Mouse (Mus musculus) liver, postnatal 0 days (tissue): ENCODE measurements around the gene Ctbs. TPM values are rescaled to one million over a fixed set of nuclear protein-coding genes. Genes with fewer than 3 reads are reported as not detected.

Source experiments
- ATAC-seq: fragments of 200-750 bp; cut with Nextera tagmentation; 2 replicates; pipeline ENCODE4 v1.8.0; 2017; ENCODE audit warnings: mild to moderate bottlenecking, moderate library complexity
- DNase-seq: peaks from one replicate; pipeline ENCODE4 v3.0.0-alpha.2; 2016
- H3K27ac ChIP-seq: fragments of 300-500 bp; sonication (generic); 2 replicates; pipeline ENCODE4 v1.5.1; 2014; ENCODE audit warnings: antibody characterized with exemption, moderate library complexity, mild to moderate bottlenecking, low read depth
- H3K27me3 ChIP-seq: fragments of 300-500 bp; sonication (generic); 2 replicates; pipeline ENCODE4 v1.6.1; 2014; ENCODE audit warnings: low read length, control low read depth, mixed read lengths; ENCODE audit not compliant: insufficient read depth
- H3K36me3 ChIP-seq: fragments of 300-500 bp; sonication (generic); replicated peaks from 2 replicates; pipeline ENCODE4 v1.6.1; 2014; ENCODE audit warnings: mild to moderate bottlenecking, control low read depth, low read length, moderate library complexity, mixed read lengths; ENCODE audit not compliant: insufficient read depth
- H3K4me1 ChIP-seq: fragments of 300-500 bp; sonication (generic); 2 replicates; pipeline ENCODE4 v1.6.1; 2014; ENCODE audit warnings: antibody characterized with exemption, mild to moderate bottlenecking, control low read depth; ENCODE audit not compliant: insufficient read depth
- H3K4me2 ChIP-seq: fragments of 300-500 bp; sonication (generic); 2 replicates; pipeline ENCODE4 v1.6.1; 2014; ENCODE audit warnings: low read depth, mild to moderate bottlenecking, low read length, moderate library complexity, mixed read lengths
- H3K4me3 ChIP-seq: fragments of 300-500 bp; sonication (generic); 2 replicates; pipeline ENCODE4 v1.5.1; 2014; ENCODE audit warnings: low read depth, low read length
- H3K9ac ChIP-seq: fragments of 300-500 bp; sonication (generic); replicated peaks from 2 replicates; pipeline ENCODE4 v1.6.1; 2014; ENCODE audit warnings: mild to moderate bottlenecking, moderate library complexity
- H3K9me3 ChIP-seq: fragments of 300-500 bp; sonication (generic); 2 replicates; pipeline ENCODE4 v1.6.1; 2016; ENCODE audit warnings: mild to moderate bottlenecking, control low read depth, low read length, mixed read lengths
- CTCF ChIP-seq: sonication (generic); IDR thresholded peaks from 2 replicates; pipeline ENCODE4 v1.5.1; 2016; ENCODE audit warnings: antibody characterized with exemption, low read depth
- EP300 ChIP-seq: IDR thresholded peaks from 2 replicates; pipeline ENCODE4 v1.6.1; 2016; ENCODE audit warnings: antibody characterized with exemption, low read depth, mild to moderate bottlenecking
- WGBS: fragments of 180-500 bp; shearing (Covaris S2); extraction: QIAGEN DNeasy Blood & Tissue Kit; methylation state at CpG from one replicate; pipeline ENCODE4 v1.1.7; 2014; ENCODE audit not compliant: insufficient replicate concordance; 5-methylcytosine and 5-hydroxymethylcytosine counted together
- polyA plus RNA-seq: library from polyadenylated mRNA; unstranded; fragments of >200 nt; fragmentation: Nextera tagmentation; extraction: Ambion mirVana; gene quantifications from 2 replicates; pipeline ENCODE4 v1.2.1, GENCODE M21; 2015

Gene Ctbs
- polyA plus RNA-seq, 1 experiment from 2014 or later: 9.9 TPM

GRCm38 (mm10) chr3:146451375-146451774 is 1.8 kb downstream of the Ctbs start:
- no peak for TF ChIP-seq EP300
- TF ChIP-seq CTCF: no peak
- Histone ChIP-seq H3K9ac (no peak overlapping the region), H3K9me3 (no peaks in the 10 kb centered on the region), H3K4me3 (peak overlapping the region; percentile 59; the same call in 1 of the 2 replicates), H3K27me3 (no peaks in the 10 kb centered on the region), H3K36me3 (peaks cover 5% of the 10 kb centered on the region; the same call in 1 of the 2 replicates), H3K27ac (no peak overlapping the region), H3K4me2 (peak overlapping the region; percentile 84), H3K4me1 (peaks cover 9% of the 10 kb centered on the region)
- DNase-seq (no peak), ATAC-seq (no peak)
- WGBS: 88% methylated on average over 5 of the region's 5 CpGs

GRCm38 (mm10) chr3:146462939-146463338 is 13.3 kb downstream of the Ctbs start:
- no peak for DNase-seq
- no peaks in the 10 kb centered on the region for H3K9me3 ChIP-seq
- no peak overlapping the region for H3K9ac ChIP-seq
- TF ChIP-seq EP300: no peak
- no peak for ATAC-seq
- no peak overlapping the region for H3K4me3 ChIP-seq
- peaks cover 6% of the 10 kb centered on the region for H3K36me3 ChIP-seq
- H3K27me3 ChIP-seq: no peaks in the 10 kb centered on the region
- H3K4me1 ChIP-seq: no peaks in the 10 kb centered on the region
- H3K27ac ChIP-seq: no peak overlapping the region
- no peak overlapping the region for H3K4me2 ChIP-seq
- WGBS: 58% methylated on average over 2 of the region's 2 CpGs

- H3K27me3 ChIP-seq: no peaks in the 10 kb centered on the region
- no peak overlapping the region for H3K9ac ChIP-seq
- H3K4me1 ChIP-seq: no peaks in the 10 kb centered on the region
- no peak for ATAC-seq
- TF ChIP-seq EP300: no peak
- TF ChIP-seq CTCF: no peak
- H3K36me3 ChIP-seq: peaks cover 4% of the 10 kb centered on the region; the same call in 1 of the 2 replicates
- no peaks in the 10 kb centered on the region for H3K9me3 ChIP-seq
- no peak overlapping the region for H3K4me3 ChIP-seq
- DNase-seq: no peak
- no peak overlapping the region for H3K27ac ChIP-seq
- H3K4me2 ChIP-seq: no peak overlapping the region
- 77% methylated on average over 2 of the region's 2 CpGs for WGBS
Observed at GRCm38 (mm10) chr3:146469226-146469625, 19.6 kb downstream of the Ctbs start.

- Histone ChIP-seq H3K9ac (no peak overlapping the region), H3K27ac (no peak overlapping the region), H3K9me3 (no peaks in the 10 kb centered on the region), H3K4me3 (no peak overlapping the region), H3K4me2 (no peak overlapping the region), H3K36me3 (no peaks in the 10 kb centered on the region), H3K4me1 (no peaks in the 10 kb centered on the region), H3K27me3 (no peaks in the 10 kb centered on the region)
- ATAC-seq: no peak
- WGBS: 81% methylated on average over 4 of the region's 4 CpGs
- no peak for TF ChIP-seq EP300
- TF ChIP-seq CTCF: no peak
- DNase-seq: no peak
Observed at GRCm38 (mm10) chr3:146472657-146473056, 23.1 kb downstream of the Ctbs start.

DNA sequence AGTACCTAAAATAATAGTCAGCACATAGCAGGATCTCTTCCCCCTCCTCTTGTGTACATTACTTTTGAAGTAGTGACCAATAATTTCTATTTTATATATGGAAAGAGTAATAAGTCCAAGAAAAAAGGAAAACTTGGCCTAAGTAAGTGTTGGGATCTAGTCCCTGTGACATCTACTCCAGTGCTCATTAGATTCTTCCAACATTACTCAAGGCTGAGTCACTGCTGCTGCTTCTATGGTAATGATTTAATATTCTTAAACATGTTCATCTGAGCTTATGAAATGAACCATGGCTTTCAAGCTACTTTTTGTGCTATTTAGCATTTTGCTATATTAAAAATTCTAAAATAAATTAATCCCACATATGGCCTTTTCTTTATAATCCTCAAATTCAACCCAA is 24.1 kb downstream of the Ctbs start:
- H3K27ac ChIP-seq: no peak overlapping the region
- no peak overlapping the region for H3K9ac ChIP-seq
- H3K36me3 ChIP-seq: no peaks in the 10 kb centered on the region
- no peaks in the 10 kb centered on the region for H3K27me3 ChIP-seq
- H3K4me2 ChIP-seq: no peak overlapping the region
- no peaks in the 10 kb centered on the region for H3K4me1 ChIP-seq
- ATAC-seq (no peak), DNase-seq (no peak)
- no peaks in the 10 kb centered on the region for H3K9me3 ChIP-seq
- H3K4me3 ChIP-seq: no peak overlapping the region
- TF ChIP-seq EP300: no peak
- TF ChIP-seq CTCF: no peak

DNA sequence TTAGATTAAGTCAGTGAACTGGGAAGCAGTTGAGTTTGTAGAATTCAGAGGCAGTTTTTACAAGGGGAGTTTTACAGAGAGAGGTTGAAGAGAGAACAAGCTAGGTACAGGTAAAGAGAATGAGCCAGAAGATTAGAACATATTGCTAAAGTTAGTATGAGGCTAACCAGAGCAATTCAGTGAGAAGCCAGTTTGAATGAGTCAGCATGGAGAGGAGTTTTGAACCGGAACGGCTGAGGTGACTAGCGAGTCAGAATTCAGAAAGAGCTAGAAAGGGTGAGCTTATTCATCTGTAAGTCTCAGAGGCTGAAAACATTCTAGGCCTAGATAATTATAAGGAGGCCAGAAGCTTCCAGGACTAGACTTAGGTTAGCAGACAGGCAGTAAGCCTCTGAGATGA is 24.8 kb downstream of the Ctbs start:
- Histone ChIP-seq H3K4me1 (no peaks in the 10 kb centered on the region), H3K9me3 (no peaks in the 10 kb centered on the region), H3K36me3 (no peaks in the 10 kb centered on the region), H3K4me3 (no peak overlapping the region), H3K9ac (no peak overlapping the region), H3K4me2 (no peak overlapping the region), H3K27ac (no peak overlapping the region), H3K27me3 (no peaks in the 10 kb centered on the region)
- no peak for TF ChIP-seq CTCF
- no peak for TF ChIP-seq EP300
- DNase-seq (no peak), ATAC-seq (no peak)
- 85% methylated on average over 3 of the region's 3 CpGs for WGBS

GRCm38 (mm10) chr3:146482044-146482443 is 32.4 kb downstream of the Ctbs start:
- Histone ChIP-seq H3K9ac (no peak overlapping the region), H3K9me3 (no peaks in the 10 kb centered on the region), H3K4me3 (no peak overlapping the region), H3K4me2 (no peak overlapping the region), H3K4me1 (no peaks in the 10 kb centered on the region), H3K36me3 (no peaks in the 10 kb centered on the region), H3K27me3 (no peaks in the 10 kb centered on the region), H3K27ac (no peak overlapping the region)
- TF ChIP-seq EP300 (no peak), CTCF (no peak)
- 65% methylated on average over 2 of the region's 2 CpGs for WGBS
- DNase-seq (no peak), ATAC-seq (no peak)
